16 mouse cellular contexts compared by ENCODE assay signal in the genomic region with DNA sequence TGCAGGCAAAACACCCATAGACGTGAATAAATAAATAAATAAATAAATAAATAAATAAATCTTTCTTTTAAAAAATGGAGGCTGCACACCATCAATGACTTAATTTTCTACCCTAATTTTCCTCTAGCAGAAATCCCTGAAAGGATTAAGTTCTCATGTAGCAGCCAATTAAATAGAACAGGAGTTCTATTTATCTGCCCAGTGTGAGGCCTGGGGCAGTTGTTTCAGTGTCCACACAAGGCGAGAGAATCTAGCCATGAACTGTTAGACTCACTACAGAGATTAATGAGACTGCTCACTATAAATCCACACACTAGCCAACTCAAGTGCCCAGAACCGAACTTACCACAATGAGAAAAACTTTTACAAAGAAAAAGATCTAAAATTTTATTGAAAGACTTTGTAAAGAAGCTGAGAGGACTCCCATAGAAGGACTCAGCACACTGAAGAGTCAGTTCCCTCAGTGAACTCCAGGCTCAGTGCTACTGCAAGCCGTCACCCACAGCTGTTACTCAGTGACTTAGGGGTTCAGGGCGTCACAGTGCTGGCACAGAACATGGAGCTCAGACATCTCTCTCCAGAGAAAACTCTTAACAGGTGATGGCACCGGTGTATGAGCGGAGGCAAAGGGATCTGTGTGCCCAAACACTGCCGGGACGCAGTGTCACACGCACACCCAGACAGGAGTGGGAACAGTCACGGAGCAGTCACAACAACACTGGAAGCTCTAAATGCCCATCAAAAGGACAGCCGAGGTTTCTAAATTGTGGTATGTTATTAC. TPM values are rescaled to one million over a fixed set of nuclear protein-coding genes. Genes with fewer than 3 reads are reported as not detected.
DNase-seq lines count a peak whose midpoint lies in the region; ATAC-seq and TF ChIP-seq lines count a peak whose summit lies in the region.
"Had no signal": no experiment of that assay in that cellular context is flagged by ENCODE, and none has a peak within 500 bp of the region (broad histone marks: within the 10 kb centered on the region; RNA-seq: fewer than 3 reads in every experiment).

No protein-coding gene starts in this region.

- H3K9me3 ChIP-seq in heart, embryonic 14.5 days (ENCODE audit: control insufficient read depth, low read length), result no peaks in the 10 kb centered on the region
- no peaks in the 10 kb centered on the region for H3K9me3 ChIP-seq in heart, embryonic 11.5 days (replicated peaks; ENCODE audit: control insufficient read depth, low read length)
- no peaks in the 10 kb centered on the region for H3K9me3 ChIP-seq in forebrain, postnatal 0 days (ENCODE audit: low read length)
- H3K9me3 ChIP-seq: lung, embryonic 15.5 days had no signal

- no peak overlapping the region for H3K4me3 ChIP-seq in heart, embryonic 14.5 days (ENCODE audit: control insufficient read depth in 1 of 2, insufficient read depth in 1 of 2, low read depth in 1 of 2, low read length in 2 of 2)
- H3K4me3 ChIP-seq in heart, embryonic 11.5 days (ENCODE audit: low read depth, low read length), result no peak overlapping the region
- H3K4me3 ChIP-seq in forebrain, postnatal 0 days (ENCODE audit: low read depth, low read length), result no peak overlapping the region
- H3K4me3 ChIP-seq: lung, embryonic 15.5 days had no signal

- H3K9ac ChIP-seq in heart, embryonic 14.5 days (ENCODE audit: low read length), result 0 out of 2 replicates have a peak overlapping the region, but pooled peaks have one; percentile 16
- H3K9ac ChIP-seq in heart, embryonic 11.5 days (ENCODE audit: low read depth, low read length), result no peak overlapping the region
- no peak overlapping the region for H3K9ac ChIP-seq in forebrain, postnatal 0 days
- H3K9ac ChIP-seq: lung, embryonic 15.5 days had no signal

- H3K4me2 ChIP-seq in heart, embryonic 14.5 days (ENCODE audit: low read length), result no peak overlapping the region
- H3K4me2 ChIP-seq in heart, embryonic 11.5 days, result no peak overlapping the region
- no peak overlapping the region for H3K4me2 ChIP-seq in forebrain, postnatal 0 days (ENCODE audit: low read depth)
- H3K4me2 ChIP-seq: liver, embryonic 11.5 days; lung, embryonic 15.5 days had no signal

- no peaks in the 10 kb centered on the region for H3K27me3 ChIP-seq in heart, embryonic 14.5 days (ENCODE audit: control insufficient read depth, insufficient read depth, low read length)
- H3K27me3 ChIP-seq in heart, embryonic 11.5 days (ENCODE audit: control insufficient read depth, insufficient read depth, low read length), result no peaks in the 10 kb centered on the region
- H3K27me3 ChIP-seq in forebrain, postnatal 0 days (ENCODE audit: insufficient read depth, low read length), result no peaks in the 10 kb centered on the region
- H3K27me3 ChIP-seq: lung, embryonic 15.5 days had no signal

- H3K36me3 ChIP-seq in heart, embryonic 14.5 days (ENCODE audit: control insufficient read depth, insufficient read depth, low read length), result no peaks in the 10 kb centered on the region
- H3K36me3 ChIP-seq in heart, embryonic 11.5 days (ENCODE audit: control insufficient read depth, insufficient read depth, low read length), result no peaks in the 10 kb centered on the region
- H3K36me3 ChIP-seq in forebrain, postnatal 0 days (ENCODE audit: insufficient read depth), result no peaks in the 10 kb centered on the region
- H3K36me3 ChIP-seq: lung, embryonic 15.5 days had no signal

- TF ChIP-seq CTCF in forebrain, postnatal 0 days (IDR thresholded peaks at IDR 0.05; ENCODE audit: low read depth), result no peak

- no peak overlapping the region for H3K27ac ChIP-seq in heart, embryonic 14.5 days (replicated peaks in 1 of 2; ENCODE audit: control insufficient read depth in 1 of 2, insufficient read depth in 1 of 2, low read depth in 2 of 2, low read length in 2 of 2)
- no peak overlapping the region for H3K27ac ChIP-seq in heart, embryonic 11.5 days (ENCODE audit: low read depth, low read length)
- H3K27ac ChIP-seq in forebrain, postnatal 0 days (ENCODE audit: low read depth, low read length), result no peak overlapping the region
- H3K27ac ChIP-seq: lung, embryonic 15.5 days had no signal

- peaks cover 7 to 20% of the 10 kb centered on the region in 2 experiments for H3K4me1 ChIP-seq in heart, embryonic 14.5 days (ENCODE audit: control insufficient read depth in 2 of 2, insufficient read depth in 2 of 2, low read length in 2 of 2)
- 0 out of 2 replicates have a peak, but pooled peaks cover 3% of the 10 kb centered on the region for H3K4me1 ChIP-seq in heart, embryonic 11.5 days (ENCODE audit: control insufficient read depth, insufficient read depth, low read length)
- H3K4me1 ChIP-seq in forebrain, postnatal 0 days (ENCODE audit: insufficient read depth), result no peaks in the 10 kb centered on the region

- no peak for ATAC-seq in heart, embryonic 14.5 days (ENCODE audit: insufficient number of reproducible peaks, insufficient read depth, low FRiP score, low read depth)
- no peak for ATAC-seq in heart, embryonic 11.5 days (replicated peaks; ENCODE audit: insufficient number of reproducible peaks, low FRiP score, low TSS enrichment)
- ATAC-seq in forebrain, postnatal 0 days, result peak; percentile 42; the same call in 1 of the 2 replicates

- WGBS in heart, embryonic 14.5 days, result 82% methylated on average over 12 of the region's 12 CpGs
- WGBS in heart, embryonic 11.5 days (ENCODE audit: insufficient replicate concordance), result 81% methylated on average over 12 of the region's 12 CpGs
- 40% methylated on average over 12 of the region's 12 CpGs for WGBS in forebrain, postnatal 0 days

- peak; percentile 58 for DNase-seq in thymus, postnatal 0 days (ENCODE audit: low spot score)
- DNase-seq in thymus, adult 18-20 months, result no peak
- DNase-seq in forebrain, postnatal 0 days, result no peak
- peak; percentile 73 for DNase-seq in naive thymus-derived CD4-positive, alpha-beta T cell, adult 2 months (ENCODE audit: low read depth)
- DNase-seq in testis, postnatal 14 days (ENCODE audit: low spot score), result no peak
- no peak for DNase-seq in spleen, postnatal 10 days (ENCODE audit: low spot score in 2 of 2)
- DNase-seq: adrenal gland, adult 8-10 months; cerebellum, adult 9-10 months; heart, postnatal 36 days; kidney, adult 8-10 months; layer of hippocampus, postnatal 36 days; right cerebral cortex, adult 18-20 months had no signal

RNA-seq across cellular contexts. Expression of a gene that starts 23.1 kb away (rescaled TPM):
- 12.7 and 15.9 TPM in 2 replicates for polyA plus RNA-seq in heart, embryonic 14.5 days (2014; fragmentation: Nextera tagmentation; extraction: Ambion mirVana)
- 10.6 and 12.7 TPM in 2 replicates for polyA plus RNA-seq in heart, embryonic 11.5 days (2014; fragmentation: Nextera tagmentation; extraction: Ambion mirVana)
- 44.7 and 46.1 TPM in 2 replicates for polyA plus RNA-seq in thymus, postnatal 0 days (2015; fragmentation: Nextera tagmentation; extraction: Ambion mirVana)
- total RNA-seq in forebrain, postnatal 0 days (2014; rRNA removed), result 64.1 and 74.1 TPM in 2 replicates
- polyA plus RNA-seq in forebrain, postnatal 0 days (2015; fragmentation: Nextera tagmentation; extraction: Ambion mirVana), result 23.7 and 24.2 TPM in 2 replicates

Comparison
In these comparisons a context has a peak if more than half of its experiments do, and no peak if none do; other contexts are left out.
1. DNase-seq: peak in thymus, postnatal 0 days (single experiment) and naive thymus-derived CD4-positive, alpha-beta T cell, adult 2 months (single experiment); none in thymus, adult 18-20 months (0 of 2), forebrain, postnatal 0 days (single experiment), testis, postnatal 14 days (single experiment) and spleen, postnatal 10 days (0 of 2).